Mouse (Mus musculus): ENCODE results near the gene Ifitm3. TPM values are rescaled to one million over a fixed set of nuclear protein-coding genes. Genes with fewer than 3 reads are reported as not detected.

Ifitm3 gene
- total RNA-seq (2021) = 10 to 100 TPM; 75.0 to 79.2 TPM
- long read RNA-seq, experiment 1, transcript Ifitm3-201 (2 exons, 678 nt) = major isoform, 37 of 37 reads
- long read RNA-seq, experiment 1, partial matches to known transcripts = 0 of 37 reads
- long read RNA-seq, experiment 1, other reads (novel, unspliced or antisense) = 0 of 37 reads
- long read RNA-seq, experiment 2, transcript Ifitm3-201 (2 exons, 678 nt) = major isoform, 37 of 39 reads
- long read RNA-seq, experiment 2, partial matches to known transcripts = 2 of 39 reads
- long read RNA-seq, experiment 2, other reads (novel, unspliced or antisense) = 0 of 39 reads

DNA sequence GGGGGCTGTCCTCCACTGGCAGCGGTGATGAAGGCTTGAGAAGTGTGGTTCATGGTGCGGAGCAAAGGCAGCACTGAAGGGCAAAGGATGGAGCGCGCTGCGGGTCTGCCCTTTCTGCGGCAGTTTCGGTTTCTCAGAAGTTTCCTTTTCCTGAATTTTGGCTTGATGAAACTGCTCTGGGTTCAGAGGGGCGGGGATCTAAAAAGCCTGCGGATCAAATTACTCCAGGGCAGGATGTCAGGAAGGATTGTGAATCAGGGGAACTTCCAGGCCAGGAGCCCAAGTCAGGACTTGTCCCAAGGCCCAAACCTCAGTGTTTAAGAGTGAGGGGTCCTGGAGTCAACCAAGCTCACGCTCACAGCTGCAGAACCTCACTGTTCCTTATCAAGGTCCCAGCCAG is at the start of gene Ifitm3:
Gene Ifitm3, minus strand, starts transcription at position 178 of the 400 bp plus-strand sequence.
- peak in 1 of 2 experiments; percentile 41 for DNase-seq (ENCODE audit: low spot score in 2 of 2)

DNA sequence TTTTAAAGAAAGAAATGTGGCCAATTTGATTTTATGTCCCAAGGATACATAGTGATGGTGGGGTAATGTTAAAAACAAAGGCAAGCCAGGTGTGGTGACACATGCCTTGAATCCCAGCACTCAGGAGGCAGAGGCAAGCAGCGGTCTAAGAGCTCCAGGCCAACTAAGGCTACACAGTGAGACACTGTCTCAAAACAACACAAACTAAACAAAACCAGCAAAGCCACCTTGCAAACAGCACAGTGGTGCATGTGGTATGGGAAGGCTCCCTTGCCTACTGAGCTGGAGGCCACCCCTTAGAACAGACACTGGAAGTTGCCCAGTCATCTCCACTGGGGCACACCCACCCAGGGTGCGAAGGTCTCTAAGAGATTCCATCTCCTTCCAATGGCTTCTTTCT is 49.4 kb upstream of the Ifitm3 start:
- DNase-seq (ENCODE audit: low spot score in 2 of 2) = no peak

DNA sequence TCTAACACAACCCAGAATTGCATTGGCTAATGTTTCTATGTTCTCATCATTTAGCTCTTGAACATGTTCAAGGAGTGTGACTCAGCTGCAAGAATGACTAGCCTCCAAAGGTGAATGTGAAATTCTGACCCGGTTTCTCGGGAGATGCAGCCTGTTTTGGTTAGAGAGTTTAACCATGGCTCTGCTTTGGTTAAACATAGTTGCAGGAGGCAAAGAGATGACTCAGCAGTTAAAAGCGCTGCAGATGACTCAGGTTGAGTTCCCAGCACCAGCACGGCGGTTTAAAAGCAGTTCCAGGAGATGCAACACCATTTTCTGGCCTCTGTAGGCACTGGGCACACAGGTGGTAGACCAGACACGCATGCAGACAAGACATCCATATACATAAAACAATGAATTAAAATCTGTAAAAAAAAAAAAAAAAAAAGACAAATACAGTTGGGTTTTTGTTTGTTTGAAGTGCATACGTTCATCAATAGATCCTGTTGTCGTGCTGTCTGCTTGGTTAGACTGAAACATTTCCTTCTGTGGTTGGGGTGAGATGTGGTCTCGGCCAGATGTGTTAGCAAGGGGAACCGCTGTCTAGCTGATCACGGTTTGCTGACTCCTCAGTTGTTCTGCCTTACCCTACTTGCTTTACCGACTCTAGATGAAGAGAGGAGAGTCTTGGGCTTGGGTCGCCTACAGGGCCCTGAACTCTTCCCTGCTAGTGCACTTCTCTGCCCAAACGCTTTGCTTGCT is 48.2 kb upstream of the Ifitm3 start:
- DNase-seq (ENCODE audit: low spot score in 2 of 2) = no peak

DNA sequence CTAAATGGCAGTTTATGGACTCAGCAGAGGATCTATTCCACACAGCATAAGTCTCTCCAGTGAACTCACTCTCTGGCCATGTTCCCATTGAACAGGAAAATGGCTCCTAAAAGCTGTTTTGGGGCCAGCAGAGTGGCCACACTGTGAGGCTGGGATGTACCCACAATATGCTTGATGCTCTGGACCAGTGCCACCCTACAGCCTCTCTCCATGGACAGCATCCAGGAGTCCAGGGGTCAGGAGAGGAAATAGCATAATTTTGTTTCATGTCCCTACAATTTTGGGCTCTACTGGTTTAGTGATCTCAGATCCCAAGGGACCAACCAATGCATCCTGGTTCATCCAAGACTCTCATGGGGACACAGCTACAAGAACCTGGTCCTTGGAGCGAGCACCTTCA is 47.0 kb upstream of the Ifitm3 start:
- DNase-seq (ENCODE audit: low spot score in 2 of 2) = no peak

DNA sequence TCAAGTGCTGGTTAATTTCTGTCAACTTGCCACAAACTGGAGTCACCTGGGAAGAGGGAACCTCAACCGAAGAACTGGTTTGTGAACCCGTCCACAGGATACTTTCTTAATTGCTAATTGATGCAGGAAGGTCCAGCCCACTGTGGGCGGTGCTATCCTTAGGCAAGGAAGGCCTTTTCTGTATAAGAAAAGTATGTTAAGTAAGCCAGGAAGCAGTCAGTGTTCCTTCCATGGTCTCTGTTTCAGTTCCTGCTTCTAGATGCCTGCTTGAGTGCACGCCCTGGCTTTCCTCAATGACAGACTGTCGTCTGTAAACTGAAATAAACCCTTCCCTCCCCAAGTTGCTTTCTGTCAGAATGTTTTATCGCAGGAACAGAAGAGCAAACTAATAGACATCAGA is 46.4 kb upstream of the Ifitm3 start:
- DNase-seq (ENCODE audit: low spot score in 2 of 2) = no peak

DNA sequence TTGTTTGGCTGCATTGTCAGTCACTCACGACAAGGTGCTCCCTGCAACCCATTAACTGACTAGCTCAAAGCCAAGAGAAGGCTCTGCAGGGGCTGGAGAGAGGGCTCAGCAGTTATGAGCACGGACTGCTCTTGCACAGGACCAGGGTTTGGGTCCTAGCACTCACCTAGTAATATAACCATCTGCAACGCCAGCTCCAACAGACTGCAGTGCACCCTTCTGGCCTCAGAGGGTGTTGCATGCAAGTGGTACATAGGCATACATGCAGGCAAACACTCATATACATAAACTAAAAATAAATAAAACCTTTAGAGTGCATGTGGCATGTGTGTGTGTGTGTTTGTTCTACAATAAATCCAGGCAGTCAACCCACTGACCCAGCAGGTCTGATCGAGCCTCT is 45.2 kb upstream of the Ifitm3 start:
- no peak for DNase-seq (ENCODE audit: low spot score in 2 of 2)

DNA sequence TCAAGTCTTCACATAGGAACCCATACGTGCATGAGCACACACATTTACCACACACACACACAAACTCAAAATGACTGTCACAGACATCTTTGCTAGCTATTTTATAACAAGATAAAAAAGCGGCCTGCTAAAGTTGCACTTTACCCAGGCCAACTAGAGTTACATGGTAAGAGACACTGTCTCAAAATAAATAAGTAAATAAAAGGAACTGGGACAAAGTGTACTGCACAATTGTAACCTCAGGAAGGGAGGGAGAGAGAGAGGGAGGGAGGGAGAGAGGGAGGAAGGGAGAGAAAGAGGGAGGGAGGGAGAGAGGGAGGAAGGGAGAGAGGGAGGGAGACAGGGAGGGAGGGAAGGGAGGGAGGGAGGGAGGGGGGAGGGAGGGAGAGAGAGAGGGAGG is 41.9 kb upstream of the Ifitm3 start:
- no peak for DNase-seq (ENCODE audit: low spot score in 2 of 2)

DNA sequence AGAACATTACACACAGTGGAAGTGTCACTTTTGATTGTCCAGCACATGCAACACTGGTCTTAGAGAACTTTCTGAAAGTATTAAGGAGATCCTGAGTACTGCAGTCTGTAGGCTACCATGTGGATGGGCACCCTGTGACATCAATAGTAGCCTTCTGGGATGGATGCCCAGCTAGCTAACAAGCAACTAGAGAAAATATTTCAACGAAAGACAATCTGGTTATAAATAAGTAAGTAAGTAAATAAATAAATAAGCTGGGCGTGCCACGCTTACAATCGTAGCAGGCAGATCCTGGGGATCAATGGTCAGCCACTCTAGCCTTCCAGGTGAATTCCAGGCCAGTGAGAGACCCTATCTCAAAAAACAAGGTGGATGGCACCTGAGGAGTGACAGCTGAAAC is 41.4 kb upstream of the Ifitm3 start:
- DNase-seq (ENCODE audit: low spot score in 2 of 2) = no peak

DNA sequence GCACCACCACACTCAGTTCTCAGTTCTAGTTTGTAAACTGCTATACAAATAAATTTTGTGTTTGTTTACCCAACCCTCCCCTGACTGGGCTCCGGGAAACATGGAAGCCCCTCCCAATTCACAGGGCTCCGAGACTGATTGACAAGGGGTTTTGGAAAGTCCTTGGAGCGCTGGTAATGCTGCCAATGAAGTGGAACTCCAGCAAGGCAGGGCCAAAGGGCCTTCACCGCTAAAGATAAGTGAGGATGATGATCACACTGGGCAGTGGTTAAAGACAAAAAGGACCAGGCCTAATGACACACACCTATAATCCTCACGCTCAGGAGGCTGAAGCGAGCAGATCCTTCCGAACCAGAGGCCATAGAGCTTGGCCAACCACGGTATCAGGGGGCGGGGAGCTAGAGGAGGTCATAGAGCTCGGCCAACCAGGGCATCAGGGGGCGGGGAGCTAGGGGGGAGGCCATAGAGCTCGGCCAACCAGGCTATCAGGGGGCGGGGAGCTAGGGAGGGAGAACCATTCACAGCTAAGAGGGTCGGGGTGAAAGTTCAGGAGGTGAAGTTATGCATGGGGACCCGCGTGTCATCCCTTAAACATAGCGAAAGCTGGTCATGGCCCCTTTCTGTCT is 40.6 kb upstream of the Ifitm3 start:
- no peak for DNase-seq (ENCODE audit: low spot score in 2 of 2)

DNA sequence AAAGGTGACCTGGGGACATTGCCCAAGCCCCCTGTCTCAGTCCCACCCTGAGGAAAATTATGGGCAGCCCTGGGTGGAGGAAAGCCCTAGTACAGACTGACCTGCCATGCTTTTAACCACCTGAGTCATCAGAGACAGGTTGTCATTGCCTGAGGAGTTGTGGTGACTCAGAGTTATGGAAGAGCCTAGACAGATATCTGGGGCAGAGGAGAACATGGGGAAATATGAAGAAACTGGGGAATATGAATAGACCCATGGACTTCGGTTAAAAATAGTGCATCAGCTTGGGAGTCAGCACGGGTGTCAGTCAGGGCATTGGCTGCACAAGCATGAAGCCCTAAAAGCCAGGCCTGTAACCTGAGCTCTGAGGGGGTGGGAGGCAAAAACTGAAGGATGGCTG is 38.8 kb upstream of the Ifitm3 start:
- no peak for DNase-seq (ENCODE audit: low spot score in 2 of 2)

DNA sequence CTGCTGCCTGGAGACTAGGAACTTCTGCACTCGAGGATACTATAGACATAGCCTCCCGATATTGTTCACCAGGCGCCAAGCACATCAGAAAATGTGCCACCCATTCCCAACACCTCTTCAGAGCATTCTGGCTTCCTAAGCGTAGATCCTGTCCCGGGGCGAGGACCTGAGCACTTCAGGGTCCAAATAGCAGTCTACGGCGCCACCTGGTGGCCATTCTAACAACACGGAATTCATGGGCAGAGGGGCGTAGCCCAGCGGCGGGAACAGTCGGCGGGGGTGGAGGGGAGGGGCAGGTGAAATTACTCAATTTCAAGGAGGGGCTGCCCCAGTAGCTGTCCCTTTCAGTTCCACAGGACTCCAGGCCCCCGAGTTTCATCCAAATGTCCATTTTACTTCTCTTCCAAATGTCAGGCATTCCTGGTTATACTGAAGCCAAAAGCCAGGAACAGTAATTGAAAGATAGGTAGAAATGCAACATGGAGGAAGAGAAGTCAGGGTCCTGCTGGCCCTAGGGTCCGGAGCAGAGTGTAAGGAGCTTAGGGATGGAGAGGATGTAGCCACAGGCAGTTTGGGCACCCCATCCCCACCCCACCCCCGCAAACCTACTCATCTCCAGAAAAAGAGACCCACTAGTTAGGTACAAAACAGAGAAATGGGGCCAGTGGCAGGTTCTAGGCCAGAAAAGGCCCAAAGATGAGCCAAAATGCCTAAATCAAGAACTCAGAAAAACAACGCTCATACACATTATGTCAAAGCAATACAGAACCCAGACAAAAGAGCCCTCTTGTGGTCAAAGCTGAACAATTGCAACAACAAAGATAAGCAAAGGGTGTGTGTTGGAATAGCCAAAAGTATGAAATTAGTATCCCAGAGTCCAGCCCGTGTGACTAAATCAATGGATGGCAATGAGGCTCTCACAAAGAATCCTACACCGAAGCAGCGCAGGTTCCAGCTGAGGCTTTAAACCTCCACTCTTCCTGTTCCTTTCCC is 38.0 kb upstream of the Ifitm3 start:
- DNase-seq (ENCODE audit: low spot score in 2 of 2) = peak; percentile 88 to 93

DNA sequence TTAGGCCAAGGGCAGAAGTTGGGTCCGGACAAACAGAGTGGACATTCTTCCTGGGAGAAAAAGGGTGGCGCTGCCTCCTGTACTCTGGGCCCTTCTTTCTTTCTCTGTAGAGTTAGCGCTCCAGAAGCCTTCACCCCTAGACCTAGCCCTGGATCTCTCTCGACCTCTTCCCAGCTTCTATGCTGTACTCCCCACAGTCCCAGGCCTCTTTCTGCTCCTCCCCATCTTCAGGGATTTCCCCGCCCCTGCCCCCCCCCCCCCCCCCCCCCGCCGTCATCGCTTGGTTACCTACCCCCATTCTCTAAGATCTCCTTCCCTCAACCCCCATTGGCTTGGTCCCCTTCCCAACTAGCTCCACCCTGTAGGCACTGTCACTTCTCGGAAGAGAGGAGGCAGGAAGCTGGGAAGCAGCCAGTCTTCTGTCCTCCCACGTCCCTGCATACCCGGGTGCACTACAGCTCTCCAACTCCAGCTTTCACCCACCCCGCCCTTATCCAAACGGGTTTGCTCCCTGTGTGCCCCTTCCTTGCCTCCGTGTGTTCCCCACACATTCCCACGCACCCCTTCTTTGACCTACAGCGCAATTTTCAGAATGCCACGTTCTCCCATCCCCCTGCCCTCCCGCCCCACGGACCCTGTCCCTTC is 37.1 kb upstream of the Ifitm3 start:
- peak; percentile 53 to 80 for DNase-seq (ENCODE audit: low spot score in 2 of 2)

DNA sequence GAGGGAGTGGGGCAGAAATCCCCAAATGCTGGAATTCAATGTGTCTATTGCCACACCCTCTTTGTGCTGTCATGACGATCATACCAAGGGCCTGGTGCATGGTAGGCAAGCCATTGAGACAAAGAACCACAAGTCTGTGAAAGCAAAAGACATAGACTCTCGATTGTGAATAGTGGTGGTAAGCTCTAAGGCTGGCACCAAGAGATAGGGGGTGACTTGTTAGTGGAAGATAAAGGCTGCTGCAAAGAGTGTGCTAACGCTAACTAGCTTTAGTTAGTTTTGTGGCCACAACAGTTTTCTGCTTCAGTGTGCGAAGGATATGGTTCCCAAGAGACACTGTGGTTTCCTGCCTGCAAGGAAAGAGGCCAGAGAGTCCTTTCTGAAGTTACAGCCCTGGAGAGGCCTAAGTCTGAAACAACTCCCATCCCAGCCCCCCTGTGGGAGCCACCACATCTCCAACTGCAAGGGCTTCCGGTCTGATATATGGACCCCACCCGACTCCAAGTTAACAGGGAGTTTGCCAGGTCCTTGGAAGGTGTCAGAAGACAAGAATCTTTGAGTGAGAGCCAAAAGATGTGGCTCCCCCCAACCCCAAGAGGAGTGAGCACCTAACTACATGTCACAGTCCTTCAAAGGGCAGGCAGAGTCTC is 36.5 kb upstream of the Ifitm3 start:
- DNase-seq (ENCODE audit: low spot score in 2 of 2) = no peak

DNA sequence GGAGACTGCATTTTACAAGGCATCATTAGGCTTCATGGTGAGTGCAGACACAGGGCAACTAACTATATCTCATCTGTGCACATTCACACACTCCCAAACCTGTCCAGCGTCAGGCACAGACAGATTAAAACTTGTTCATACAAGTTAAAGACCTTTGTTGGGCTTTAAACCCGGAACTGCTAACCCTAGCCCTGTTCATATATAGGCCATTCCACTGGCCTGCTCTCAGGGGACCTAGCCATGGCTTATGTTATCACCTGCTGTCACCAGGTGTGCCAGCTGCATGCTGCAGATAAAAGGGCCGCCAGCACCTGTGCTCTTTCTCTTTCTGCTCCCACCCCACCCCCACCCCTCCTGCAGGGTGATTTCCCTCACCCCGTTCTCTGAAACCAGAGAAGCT is 32.0 kb upstream of the Ifitm3 start:
- no peak for DNase-seq (ENCODE audit: low spot score in 2 of 2)

DNA sequence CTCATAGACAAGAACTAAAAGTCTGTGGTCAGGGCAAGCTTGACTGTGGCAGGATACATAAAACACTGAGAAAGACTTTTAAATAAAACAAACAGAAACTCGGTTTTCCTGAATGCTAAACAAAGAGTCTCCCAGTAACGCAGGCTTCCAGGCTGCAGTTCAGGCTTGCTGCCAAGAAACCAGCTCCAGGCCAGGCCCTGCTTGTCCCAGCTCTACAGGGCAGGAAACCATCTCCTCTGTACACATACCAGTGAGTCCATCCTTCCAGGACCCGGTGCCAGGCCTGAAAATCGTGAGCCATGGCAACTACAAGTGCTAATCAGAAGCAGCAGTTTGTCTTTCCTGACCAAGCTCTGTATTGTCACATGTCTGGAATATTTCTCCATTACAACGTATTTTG is 31.1 kb upstream of the Ifitm3 start:
- peak; percentile 66 to 83 for DNase-seq (ENCODE audit: low spot score in 2 of 2)

DNA sequence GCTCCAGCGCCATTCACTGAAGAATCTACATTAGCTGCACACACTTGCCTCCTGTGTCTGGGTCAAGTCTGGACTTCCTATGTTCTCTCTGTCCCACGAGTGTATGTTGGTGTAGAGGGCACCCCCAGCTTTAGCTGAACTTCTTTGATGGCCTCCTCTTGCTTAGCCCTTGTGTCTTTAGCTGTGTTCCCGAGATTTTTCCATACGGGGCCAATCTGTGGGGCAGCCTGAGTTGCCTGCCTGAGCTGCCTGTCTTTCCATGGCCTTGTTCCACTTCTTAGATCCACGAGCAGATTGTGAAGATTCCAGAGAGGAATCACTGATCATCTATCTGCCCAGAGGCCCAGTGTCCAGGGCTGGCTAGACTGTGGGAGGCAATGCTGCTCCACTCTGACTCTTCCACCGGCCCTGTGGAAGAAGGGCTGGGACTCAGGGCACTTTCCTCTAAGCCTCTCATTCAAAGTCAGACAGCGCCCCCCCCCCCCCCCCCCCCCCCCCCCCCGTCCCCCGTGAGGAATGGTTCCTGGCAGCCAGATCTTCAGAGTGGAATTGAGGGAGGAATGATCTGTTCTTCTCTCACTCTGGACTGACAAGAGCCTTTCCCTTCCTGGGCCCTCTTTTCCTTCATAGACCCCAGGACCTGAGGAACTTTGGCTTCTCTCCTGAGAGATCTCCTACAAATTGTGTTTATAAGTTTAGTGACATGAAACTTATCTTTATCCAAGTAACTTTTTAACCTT is 30.5 kb upstream of the Ifitm3 start:
- no peak for DNase-seq (ENCODE audit: low spot score in 2 of 2)

DNA sequence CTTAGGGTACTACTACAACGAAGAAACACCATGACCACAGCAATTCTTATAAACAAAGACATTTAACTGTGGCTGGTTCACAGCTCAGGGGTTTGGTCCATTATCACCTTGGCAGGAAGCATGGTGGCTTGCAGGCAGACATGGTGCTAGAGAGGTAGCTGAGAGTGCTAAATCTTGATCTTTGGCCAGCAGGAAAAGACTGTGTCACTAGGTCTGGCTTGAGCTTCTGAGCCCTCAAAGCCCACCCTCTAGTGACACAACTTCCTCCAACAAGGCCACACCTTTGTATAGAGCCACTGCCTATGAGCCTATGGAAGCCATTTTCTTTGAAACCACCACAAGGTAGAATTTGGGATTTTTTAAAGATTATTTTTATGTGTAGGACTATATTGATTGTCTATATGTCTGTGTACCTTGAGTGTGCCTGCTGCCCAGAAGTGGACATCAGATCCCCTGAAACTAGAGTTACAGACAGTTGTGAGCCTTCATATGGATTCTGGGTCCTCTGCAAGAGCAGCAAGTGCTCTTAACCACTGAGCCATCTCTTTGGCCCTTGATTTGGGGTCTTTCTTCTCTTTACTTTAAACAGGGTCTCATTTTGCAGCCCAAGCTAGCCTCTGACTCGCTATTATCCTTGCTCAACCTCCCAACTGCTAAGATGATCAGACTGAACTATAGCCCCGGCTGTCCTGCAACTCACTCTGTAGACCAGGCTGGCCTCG is 29.0 kb upstream of the Ifitm3 start:
- DNase-seq (ENCODE audit: low spot score in 2 of 2) = no peak

DNA sequence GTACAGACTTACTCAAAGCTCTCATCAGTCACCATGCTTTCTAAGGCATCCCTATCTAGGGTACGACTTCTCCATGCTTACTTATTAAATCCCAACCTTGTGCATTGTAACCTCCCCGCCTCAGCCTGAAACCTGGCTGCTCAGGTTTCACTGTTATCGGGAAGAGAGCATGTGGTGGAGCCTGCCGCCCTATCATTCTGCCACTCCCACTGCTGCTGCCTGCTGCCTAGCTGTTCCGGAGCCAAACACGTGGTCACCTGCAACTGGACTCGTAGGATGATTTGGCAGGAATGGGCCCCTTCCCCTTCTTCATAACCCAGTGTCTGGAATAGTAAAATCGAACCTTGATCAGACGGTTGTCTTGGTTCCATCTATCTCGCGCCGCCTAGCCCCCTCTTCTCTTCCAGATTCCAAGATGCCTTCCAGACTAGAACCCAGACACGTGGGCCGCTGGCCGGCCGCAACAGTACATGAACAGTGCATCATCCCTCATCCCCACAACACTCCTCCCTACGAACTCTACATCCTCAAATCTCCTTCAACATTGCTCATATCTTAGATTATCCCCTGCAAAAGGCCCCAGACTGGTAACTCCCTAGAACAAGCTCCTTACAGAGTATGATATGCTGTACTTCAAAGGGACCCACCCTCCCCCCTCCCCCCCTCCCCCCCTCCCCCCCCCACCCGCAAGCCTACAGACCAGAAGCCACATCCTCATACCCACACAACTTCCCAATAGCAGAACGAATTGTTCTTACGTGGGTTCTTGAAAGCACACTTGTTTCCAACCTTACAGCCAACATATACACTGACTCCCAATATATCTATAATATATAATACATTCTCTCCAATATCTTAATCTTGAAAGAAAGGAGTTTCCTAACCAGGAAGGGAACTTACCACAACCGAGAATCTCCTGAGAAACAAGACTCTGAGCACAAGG is 27.8 kb upstream of the Ifitm3 start:
- no peak for DNase-seq (ENCODE audit: low spot score in 2 of 2)

All from gastrocnemius, postnatal 4 days (tissue).